Mouse (Mus musculus) v-Abl transformed pro-B cells (cell line): ENCODE measurements around the gene Cpt1a.

Experiments
- in situ Hi-C, 2 experiments: fragments of 400-800 bp; cut with MboI; formaldehyde crosslinking; loops; one replicate each; pipeline ENCODE4 v1.15.1; 2025; ENCODE audit not compliant: unreplicated experiment in 2 of 2

Cpt1a gene

GRCm38 (mm10) chr19:3322261-3322969, at the start of gene Cpt1a:
TSS of gene Cpt1a (plus strand) at chr19:3322334.
- in situ Hi-C loops: loop anchor here in 1 of 2 experiments (5.0 to 10.0 kb wide), 3 partner anchors 40 to 122 kb away; partner anchors contain the start of gene Tesmin

- in situ Hi-C loops: no loop called here
These were observed 48.8 kb upstream of the Cpt1a start for GRCm38 (mm10) chr19:3273331-3273730.

GRCm38 (mm10) chr19:3275744-3276365, 46.3 kb upstream of the Cpt1a start:
- in situ Hi-C loops: no loop called here

- in situ Hi-C loops: no loop called here
These were observed 40.2 kb upstream of the Cpt1a start for GRCm38 (mm10) chr19:3281886-3282285.

- in situ Hi-C loops: no loop called here
These were observed 39.3 kb upstream of the Cpt1a start, which contains the start of the genes Mrpl21 and Ighmbp2 for GRCm38 (mm10) chr19:3282572-3283467. TSS of gene Mrpl21 (plus strand) at chr19:3282901. TSS of gene Ighmbp2 (minus strand) at chr19:3283017.

GRCm38 (mm10) chr19:3289006-3289405, 33.1 kb upstream of the Cpt1a start:
- in situ Hi-C loops: no loop called here

GRCm38 (mm10) chr19:3292028-3292427, 30.1 kb upstream of the Cpt1a start:
- in situ Hi-C loops: loop anchor here (5.0 to 10.0 kb wide), 3 partner anchors 155 to 423 kb away; no protein-coding TSS in a partner anchor

GRCm38 (mm10) chr19:3292993-3293392, 29.1 kb upstream of the Cpt1a start:
- in situ Hi-C loops: loop anchor here (5.0 to 10.0 kb wide), 3 partner anchors 154 to 422 kb away; no protein-coding TSS in a partner anchor

GRCm38 (mm10) chr19:3295245-3295644, 26.9 kb upstream of the Cpt1a start:
- in situ Hi-C loops: loop anchor here in 1 of 2 experiments (10.0 kb wide), 1 partner anchor 420 kb away; no protein-coding TSS in a partner anchor

- in situ Hi-C loops: loop anchor here in 1 of 2 experiments (10.0 kb wide), 1 partner anchor 418 kb away; no protein-coding TSS in a partner anchor
These were observed 25.1 kb upstream of the Cpt1a start for GRCm38 (mm10) chr19:3297034-3297433.

GRCm38 (mm10) chr19:3297775-3298174, 24.4 kb upstream of the Cpt1a start:
- in situ Hi-C loops: loop anchor here in 1 of 2 experiments (10.0 kb wide), 1 partner anchor 417 kb away; no protein-coding TSS in a partner anchor

GRCm38 (mm10) chr19:3304017-3304416, 18.1 kb upstream of the Cpt1a start:
- in situ Hi-C loops: loop anchor here in 1 of 2 experiments (10.0 kb wide), 1 partner anchor 281 kb away; no protein-coding TSS in a partner anchor

- in situ Hi-C loops: loop anchor here in 1 of 2 experiments (10.0 kb wide), 1 partner anchor 277 kb away; no protein-coding TSS in a partner anchor
These were observed 14.8 kb upstream of the Cpt1a start for GRCm38 (mm10) chr19:3307175-3307949.

GRCm38 (mm10) chr19:3319341-3319740, 2.8 kb upstream of the Cpt1a start:
- in situ Hi-C loops: no loop called here

- in situ Hi-C loops: loop anchor here in 1 of 2 experiments (5.0 to 10.0 kb wide), 3 partner anchors 42 to 125 kb away; partner anchors contain the start of gene Tesmin
These were observed 2.0 kb upstream of the Cpt1a start for GRCm38 (mm10) chr19:3320086-3320485.

- in situ Hi-C loops: loop anchor here in 1 of 2 experiments (5.0 to 10.0 kb wide), 3 partner anchors 42 to 124 kb away; partner anchors contain the start of gene Tesmin
These were observed 1.3 kb upstream of the Cpt1a start for GRCm38 (mm10) chr19:3320801-3321200.

GRCm38 (mm10) chr19:3321617-3322016, 517 bp upstream of the Cpt1a start:
- in situ Hi-C loops: loop anchor here in 1 of 2 experiments (5.0 to 10.0 kb wide), 3 partner anchors 41 to 123 kb away; partner anchors contain the start of gene Tesmin

GRCm38 (mm10) chr19:3323201-3323621, 1.1 kb downstream of the Cpt1a start:
- in situ Hi-C loops: loop anchor here in 1 of 2 experiments (5.0 to 10.0 kb wide), 3 partner anchors 39 to 122 kb away; partner anchors contain the start of gene Tesmin

- in situ Hi-C loops: loop anchor here in 1 of 2 experiments (5.0 to 10.0 kb wide), 3 partner anchors 38 to 121 kb away; partner anchors contain the start of gene Tesmin
These were observed 1.7 kb downstream of the Cpt1a start for GRCm38 (mm10) chr19:3323753-3324270.
